In genomic region chr15:56940891-56941290, GRCm38 (mm10) we compare ENCODE assay signal across 27 mouse cellular contexts.
"Had no signal": no experiment of that assay in that cellular context is flagged by ENCODE, and none has a peak within 500 bp of the region (broad histone marks: within the 10 kb centered on the region; RNA-seq: fewer than 3 reads in every experiment).

No protein-coding gene starts in this region.

- H3K36me3 ChIP-seq: heart, embryonic 13.5 days; heart, embryonic 15.5 days; hindbrain, embryonic 13.5 days; hindbrain, embryonic 15.5 days; kidney, embryonic 15.5 days; limb, embryonic 13.5 days; limb, embryonic 15.5 days; liver, embryonic 12.5 days had no signal

- ATAC-seq: hindbrain, postnatal 0 days; intestine, embryonic 16.5 days; liver, embryonic 12.5 days had no signal

- H3K9me3 ChIP-seq: heart, embryonic 13.5 days; heart, embryonic 15.5 days; hindbrain, embryonic 13.5 days; hindbrain, embryonic 15.5 days; kidney, embryonic 15.5 days; limb, embryonic 13.5 days; limb, embryonic 15.5 days; liver, embryonic 12.5 days had no signal

- H3K4me3 ChIP-seq: heart, adult 2 months; heart, embryonic 13.5 days; heart, embryonic 15.5 days; hindbrain, embryonic 13.5 days; hindbrain, embryonic 15.5 days; kidney, embryonic 15.5 days; limb, embryonic 13.5 days; limb, embryonic 15.5 days; liver, embryonic 12.5 days had no signal

- H3K4me1 ChIP-seq: heart, embryonic 13.5 days; heart, embryonic 15.5 days; hindbrain, embryonic 13.5 days; hindbrain, embryonic 15.5 days; kidney, embryonic 15.5 days; limb, embryonic 13.5 days; limb, embryonic 15.5 days; liver, embryonic 12.5 days had no signal

- DNase-seq: gastrocnemius, postnatal 14 days; gastrocnemius, postnatal 36 days; heart, adult 11 months; heart, adult 2 months; heart, postnatal 14 days; heart, postnatal 36 days; kidney, adult 11 months; kidney, adult 2 months; kidney, adult 9 months; kidney, postnatal 14 days; kidney, postnatal 36 days; layer of hippocampus, adult 9-11 months; layer of hippocampus, postnatal 36 days; left cerebral cortex, postnatal 4 days had no signal

- H3K27ac ChIP-seq: heart, adult 2 months; heart, embryonic 13.5 days; heart, embryonic 15.5 days; hindbrain, embryonic 13.5 days; hindbrain, embryonic 15.5 days; hindbrain, postnatal 0 days; kidney, embryonic 15.5 days; kidney, postnatal 0 days; limb, embryonic 13.5 days; limb, embryonic 15.5 days; liver, embryonic 12.5 days; liver, embryonic 14.5 days had no signal

- H3K27me3 ChIP-seq: heart, embryonic 13.5 days; heart, embryonic 15.5 days; hindbrain, embryonic 13.5 days; hindbrain, embryonic 15.5 days; kidney, embryonic 15.5 days; limb, embryonic 13.5 days; limb, embryonic 15.5 days; liver, embryonic 12.5 days had no signal

- H3K4me2 ChIP-seq: heart, embryonic 11.5 days; heart, embryonic 13.5 days; heart, embryonic 15.5 days; hindbrain, embryonic 13.5 days; hindbrain, embryonic 15.5 days; kidney, embryonic 15.5 days; limb, embryonic 13.5 days; limb, embryonic 15.5 days; liver, embryonic 12.5 days had no signal

- H3K9ac ChIP-seq: heart, embryonic 13.5 days; heart, embryonic 15.5 days; hindbrain, embryonic 13.5 days; hindbrain, embryonic 15.5 days; kidney, embryonic 15.5 days; limb, embryonic 13.5 days; limb, embryonic 15.5 days; liver, embryonic 12.5 days; liver, embryonic 14.5 days had no signal
